Mouse (Mus musculus): ENCODE results near the gene Ackr4. TPM values are rescaled to one million over a fixed set of nuclear protein-coding genes. Genes with fewer than 3 reads are reported as not detected.
A peak's percentile ranks its signal among the peaks of the same experiment; 100 is the strongest.

Ackr4 gene
- polyA plus RNA-seq, 1 experiment from 2014 or later, result 0.23 TPM

DNA sequence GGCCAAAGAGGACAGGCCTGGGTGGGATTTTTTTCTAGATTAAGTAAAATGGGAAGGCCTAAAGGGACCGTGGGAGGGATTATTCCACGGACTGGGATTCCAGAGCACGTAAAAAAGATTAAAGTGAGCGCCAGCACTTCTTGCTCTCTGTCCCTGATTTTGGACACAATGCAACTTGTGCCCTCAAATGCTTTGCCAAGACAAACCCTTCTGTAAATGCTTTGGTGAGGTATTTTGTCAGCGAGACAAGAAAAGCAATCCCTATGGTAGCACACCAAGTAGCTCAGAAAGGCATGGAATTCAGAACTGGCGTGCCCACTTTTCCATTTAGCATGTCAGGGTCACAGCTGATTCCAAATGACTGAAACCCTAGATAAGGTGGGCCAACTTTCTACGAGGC lies 22.2 kb upstream of the Ackr4 start:
- ChIA-PET POLR2A (no interaction called here), CTCF (no interaction called here)
- TF ChIP-seq CTCF (IDR thresholded peaks at IDR 0.05), result no peak
- no peak for ATAC-seq
- in situ Hi-C loops (cut with MboI; ENCODE audit: low pct_unique_long_range_greater_than_20kb), result no loop called here
- DNase-seq (ENCODE audit: low read depth, low spot score), result no peak
- no peaks in the 10 kb centered on the region for H3K27me3 ChIP-seq

DNA sequence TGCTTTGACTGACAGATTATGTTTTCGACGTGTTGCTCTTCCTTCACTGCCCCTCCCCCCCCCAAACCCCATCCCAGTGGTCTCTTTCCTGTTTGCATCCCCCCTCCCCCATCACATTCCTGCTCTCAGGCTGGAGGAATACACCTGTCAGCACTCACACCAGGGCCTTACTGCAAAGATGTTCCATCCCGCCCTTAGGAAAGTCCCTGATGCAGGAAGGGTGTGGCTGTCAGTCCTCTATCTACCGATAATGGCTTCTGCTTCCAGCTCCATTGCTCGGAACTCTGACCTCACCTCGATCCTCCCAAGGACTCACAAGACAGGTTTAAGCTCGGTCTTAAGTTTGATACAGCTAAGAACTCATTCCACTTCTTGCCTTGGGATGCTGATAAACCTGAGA lies 19.9 kb upstream of the Ackr4 start:
- ATAC-seq (no peak), DNase-seq (ENCODE audit: low read depth, low spot score) (no peak)
- H3K27me3 ChIP-seq, result no peaks in the 10 kb centered on the region
- ChIA-PET POLR2A (no interaction called here), CTCF (interaction anchor here (0.9 kb wide), 1 partner anchor 151 kb away, joined by 3 read pairs; no protein-coding TSS in a partner anchor)
- in situ Hi-C loops (cut with MboI; ENCODE audit: low pct_unique_long_range_greater_than_20kb), result no loop called here
- TF ChIP-seq CTCF (IDR thresholded peaks at IDR 0.05), result no peak

DNA sequence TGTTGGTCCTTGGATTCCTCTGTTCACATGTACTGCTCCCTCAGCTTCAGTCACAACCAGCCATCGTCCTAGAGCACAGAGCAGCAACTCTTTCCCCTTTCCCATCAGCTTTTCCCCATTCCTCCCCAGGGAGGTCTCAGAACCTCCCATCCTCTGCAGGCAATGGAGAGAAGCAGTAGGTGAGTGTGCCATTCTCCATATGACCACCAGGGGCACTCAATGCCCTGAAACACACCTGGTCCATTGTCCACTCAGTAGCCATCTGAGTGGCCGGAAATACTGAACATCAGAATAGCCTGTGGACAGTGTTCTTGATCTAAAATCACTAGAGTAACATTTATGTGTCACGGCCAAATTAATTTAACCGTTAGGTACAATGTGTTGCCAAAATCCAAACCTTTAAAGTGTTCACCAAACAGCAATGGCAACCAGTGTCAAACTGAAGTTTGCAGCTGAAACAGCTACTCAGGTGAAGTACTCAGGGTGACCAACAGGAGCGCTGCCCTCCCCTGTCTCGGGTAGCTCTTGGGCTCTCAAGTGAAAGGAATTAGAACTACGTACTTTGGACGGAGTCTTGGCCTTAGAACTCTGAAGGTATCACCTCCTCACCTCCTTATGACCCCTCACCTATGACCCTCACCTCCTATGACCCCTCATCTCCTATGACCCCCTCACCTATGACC lies 17.7 kb upstream of the Ackr4 start:
- TF ChIP-seq CTCF (IDR thresholded peaks at IDR 0.05), result peak; percentile 71
- ChIA-PET POLR2A (no interaction called here), CTCF (interaction anchor here (0.7 to 1.9 kb wide), 3 partner anchors 8 to 115 kb away, joined by 3 to 5 read pairs (median 5); no protein-coding TSS in a partner anchor)
- no peaks in the 10 kb centered on the region for H3K27me3 ChIP-seq
- ATAC-seq (peak; percentile 49), DNase-seq (ENCODE audit: low read depth, low spot score) (no peak)
- in situ Hi-C loops (cut with MboI; ENCODE audit: low pct_unique_long_range_greater_than_20kb), result no loop called here

DNA sequence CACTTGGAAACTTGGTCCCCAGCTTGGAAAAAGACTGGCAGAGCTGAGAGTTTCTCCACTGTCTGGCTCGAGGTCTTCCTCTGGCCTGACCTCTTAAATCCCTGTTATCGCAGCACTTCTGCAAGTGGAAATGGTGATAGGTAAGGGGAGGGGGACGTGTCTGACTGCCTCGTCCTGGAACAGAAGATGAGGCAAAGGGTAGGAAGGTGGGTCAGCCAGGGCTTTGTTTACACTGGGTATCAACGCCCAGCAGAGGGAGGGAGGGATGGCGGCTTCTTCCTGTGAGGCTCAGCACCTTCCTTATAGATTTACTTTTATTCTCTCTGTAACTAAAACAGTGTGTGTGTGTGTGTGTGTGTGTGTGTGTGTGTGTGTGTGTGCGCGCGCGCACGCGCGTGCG lies 16.1 kb upstream of the Ackr4 start:
- ATAC-seq, result no peak
- CTCF ChIA-PET, result interaction anchor here (1.1 kb wide), 1 partner anchor 19 kb away, joined by 3 read pairs; no protein-coding TSS in a partner anchor

DNA sequence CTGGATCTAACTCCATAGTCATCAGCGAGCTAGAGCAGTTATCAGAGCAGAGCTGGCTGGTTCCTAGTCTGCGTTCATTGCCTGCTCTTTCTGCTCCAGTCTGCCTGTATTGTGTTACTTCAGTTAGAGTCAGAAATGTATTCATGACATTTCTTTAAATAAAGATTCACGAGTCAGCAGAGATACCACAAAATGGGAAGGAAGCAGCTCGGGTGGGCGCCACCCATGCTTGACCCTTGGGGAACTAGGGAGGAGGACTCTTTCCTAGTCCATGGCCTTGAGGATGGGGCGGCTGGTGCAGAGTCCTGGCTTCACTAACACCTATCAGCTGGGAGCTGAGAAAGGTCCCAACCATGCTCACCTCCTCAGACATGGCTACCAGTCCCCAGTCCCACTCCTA lies 13.6 kb upstream of the Ackr4 start:
- POLR2A ChIA-PET, result interaction anchor here (0.5 kb wide), 1 partner anchor 132 kb away, joined by 3 read pairs; no protein-coding TSS in a partner anchor
- CTCF ChIA-PET, result interaction anchor here (0.8 to 1.3 kb wide), 3 partner anchors 13 to 17 kb away, joined by 3 to 4 read pairs (median 3); partner anchors contain the start of gene Ackr4
- DNase-seq (ENCODE audit: low read depth, low spot score), result no peak
- in situ Hi-C loops (cut with MboI; ENCODE audit: low pct_unique_long_range_greater_than_20kb), result no loop called here
- TF ChIP-seq CTCF (IDR thresholded peaks at IDR 0.05), result no peak
- no peaks in the 10 kb centered on the region for H3K27me3 ChIP-seq
- no peak for ATAC-seq

More for the DNA sequence above, 16.1 kb upstream of the Ackr4 start:
- DNase-seq (ENCODE audit: low read depth, low spot score), result no peak
- in situ Hi-C loops (cut with MboI; ENCODE audit: low pct_unique_long_range_greater_than_20kb), result no loop called here
- TF ChIP-seq CTCF (IDR thresholded peaks at IDR 0.05), result no peak
- POLR2A ChIA-PET, result interaction anchor here (0.6 kb wide), 1 partner anchor 863 kb away, joined by 5 read pairs; no protein-coding TSS in a partner anchor
- no peaks in the 10 kb centered on the region for H3K27me3 ChIP-seq

DNA sequence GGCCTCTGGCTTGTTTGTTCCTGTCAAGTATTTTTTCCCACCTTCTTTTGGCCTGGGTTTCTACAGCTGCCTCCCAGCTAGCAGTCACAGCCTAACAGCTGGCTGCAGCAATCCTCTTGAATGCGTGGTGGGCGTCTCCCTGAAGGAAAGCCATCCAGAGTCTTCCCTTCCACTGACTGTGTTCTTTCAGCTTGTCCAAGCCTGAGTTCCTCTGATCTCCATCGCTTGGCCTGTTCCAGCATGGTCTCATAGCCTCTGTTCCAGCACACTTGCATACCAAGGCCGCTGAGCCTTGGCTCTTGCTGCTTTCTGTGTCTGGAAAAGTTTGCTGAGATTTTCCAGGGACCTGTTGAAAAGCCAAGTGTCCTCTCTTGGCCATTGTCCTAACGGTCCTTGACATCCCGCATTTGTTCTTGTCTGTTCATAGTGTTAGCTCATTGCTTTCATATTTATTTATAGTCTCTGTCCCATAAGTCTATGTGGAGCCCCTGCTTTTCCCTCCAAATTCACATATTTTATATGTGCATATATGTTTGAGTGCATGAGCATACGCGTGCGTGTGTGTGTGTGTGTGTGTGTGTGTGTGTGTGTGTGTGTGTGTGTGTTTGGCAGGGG lies 3.5 kb upstream of the Ackr4 start:
- H3K27me3 ChIP-seq, result no peaks in the 10 kb centered on the region
- ChIA-PET CTCF (interaction anchor here (1.0 to 2.0 kb wide), 2 partner anchors 14 to 54 kb away, joined by 5 to 6 read pairs; no protein-coding TSS in a partner anchor), POLR2A (interaction anchor here (1.0 kb wide), 1 partner anchor 41 kb away, joined by 6 read pairs; no protein-coding TSS in a partner anchor)
- TF ChIP-seq CTCF (IDR thresholded peaks at IDR 0.05), result no peak
- DNase-seq (ENCODE audit: low read depth, low spot score) (no peak), ATAC-seq (no peak)
- in situ Hi-C loops (cut with MboI; ENCODE audit: low pct_unique_long_range_greater_than_20kb), result no loop called here

DNA sequence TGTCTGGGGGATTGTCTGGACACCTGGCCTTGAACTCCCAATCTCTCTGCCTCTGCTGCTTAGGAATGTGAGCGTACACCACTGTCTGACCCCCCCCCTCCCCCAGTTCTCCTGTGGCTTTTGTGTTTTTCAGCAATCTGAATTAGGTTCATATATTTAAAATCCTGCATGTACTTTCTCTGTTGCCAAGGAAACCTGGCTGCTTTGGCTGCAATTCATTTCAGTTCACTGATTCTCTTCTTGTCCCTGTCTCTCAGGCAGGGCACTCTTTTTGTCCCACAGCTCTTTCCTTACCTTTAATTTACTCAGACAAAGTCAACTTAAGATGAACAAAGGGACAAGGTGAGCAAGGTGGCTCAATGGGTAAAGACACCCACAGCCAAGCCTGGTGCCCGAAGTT lies 1.4 kb upstream of the Ackr4 start:
- no peak for ATAC-seq
- in situ Hi-C loops (cut with MboI; ENCODE audit: low pct_unique_long_range_greater_than_20kb), result no loop called here
- DNase-seq (ENCODE audit: low read depth, low spot score), result no peak
- H3K27me3 ChIP-seq, result no peaks in the 10 kb centered on the region
- TF ChIP-seq CTCF (IDR thresholded peaks at IDR 0.05), result no peak
- POLR2A ChIA-PET, result no interaction called here
- CTCF ChIA-PET, result interaction anchor here (0.6 to 1.1 kb wide), 2 partner anchors 9 to 32 kb away, joined by 3 read pairs; no protein-coding TSS in a partner anchor

DNA sequence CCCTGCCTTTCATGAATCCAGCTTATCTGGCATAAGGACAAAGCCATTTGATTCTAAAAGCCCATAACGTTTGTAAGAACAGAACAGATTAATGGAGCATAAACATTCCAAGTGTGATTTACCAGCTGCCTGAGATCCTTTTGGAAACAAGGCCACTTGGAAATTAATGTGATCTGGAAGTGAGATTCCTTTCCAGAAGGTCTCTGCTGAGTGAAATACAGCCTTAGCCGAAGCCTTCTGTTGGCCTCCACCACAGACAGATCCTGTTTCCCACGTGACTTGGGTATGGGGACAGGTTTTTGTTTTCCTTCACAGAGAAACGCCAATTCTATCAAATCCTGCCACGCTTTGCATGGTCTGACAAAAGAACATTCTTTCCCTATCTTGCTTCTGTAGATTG lies 3.1 kb downstream of the Ackr4 start:
- in situ Hi-C loops (cut with MboI; ENCODE audit: low pct_unique_long_range_greater_than_20kb), result no loop called here
- TF ChIP-seq CTCF (IDR thresholded peaks at IDR 0.05), result no peak
- POLR2A ChIA-PET, result no interaction called here
- DNase-seq (ENCODE audit: low read depth, low spot score) (peak; percentile 19), ATAC-seq (no peak)
- CTCF ChIA-PET, result interaction anchor here (1.0 kb wide), 1 partner anchor 16 kb away, joined by 3 read pairs; no protein-coding TSS in a partner anchor
- H3K27me3 ChIP-seq, result no peaks in the 10 kb centered on the region

DNA sequence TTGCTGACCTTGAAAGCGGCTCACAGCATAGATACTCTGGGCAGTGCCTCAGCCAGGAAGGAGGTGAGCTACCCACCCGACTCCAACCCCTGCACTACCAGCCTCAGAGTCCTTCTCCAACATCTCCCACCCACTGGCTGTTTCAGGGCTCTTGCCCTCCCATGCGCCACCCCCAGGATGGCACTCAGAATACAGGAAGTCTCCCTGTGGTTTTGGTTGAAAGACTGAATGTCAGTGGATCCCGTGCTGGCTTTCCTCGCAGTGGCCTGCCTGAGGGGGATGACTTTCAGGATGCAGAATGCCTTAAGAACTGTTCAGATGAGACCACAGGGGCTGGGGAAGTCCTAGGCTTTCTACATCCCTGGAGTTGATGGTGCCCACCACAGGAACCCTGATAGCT lies 3.6 kb downstream of the Ackr4 start:
- no peak for DNase-seq (ENCODE audit: low read depth, low spot score)
- in situ Hi-C loops (cut with MboI; ENCODE audit: low pct_unique_long_range_greater_than_20kb), result no loop called here
- POLR2A ChIA-PET, result interaction anchor here (0.6 kb wide), 1 partner anchor 22 kb away, joined by 3 read pairs; no protein-coding TSS in a partner anchor
- no peak for TF ChIP-seq CTCF (IDR thresholded peaks at IDR 0.05)
- no peaks in the 10 kb centered on the region for H3K27me3 ChIP-seq
- no peak for ATAC-seq
- CTCF ChIA-PET, result interaction anchor here (1.0 to 1.1 kb wide), 2 partner anchors 17 to 30 kb away, joined by 3 read pairs; no protein-coding TSS in a partner anchor

DNA sequence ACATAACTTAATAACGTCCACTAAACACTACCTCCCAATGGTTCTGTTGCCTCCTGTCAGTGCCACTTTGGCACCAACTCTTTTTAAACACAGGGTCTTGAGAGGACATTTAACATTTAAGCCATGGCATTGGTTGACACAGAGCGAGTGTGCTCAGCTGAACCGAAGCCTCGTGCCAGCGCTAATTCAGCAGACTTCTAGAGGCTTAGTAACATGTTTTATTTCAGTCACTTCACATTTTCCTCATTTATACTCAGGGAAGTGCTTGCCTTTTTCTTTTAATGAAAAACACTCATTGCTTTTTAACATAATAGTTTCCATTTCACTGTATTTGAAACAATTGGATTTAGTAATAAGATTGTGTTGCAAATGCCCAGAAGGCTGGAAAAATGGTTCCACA lies 17.6 kb downstream of the Ackr4 start:
- no peak for DNase-seq (ENCODE audit: low read depth, low spot score)
- in situ Hi-C loops (cut with MboI; ENCODE audit: low pct_unique_long_range_greater_than_20kb), result no loop called here
- ChIA-PET POLR2A (no interaction called here), CTCF (interaction anchor here (1.6 kb wide), 1 partner anchor 23 kb away, joined by 3 read pairs; no protein-coding TSS in a partner anchor)
- no peak for ATAC-seq
- H3K27me3 ChIP-seq, result no peaks in the 10 kb centered on the region
- TF ChIP-seq CTCF (IDR thresholded peaks at IDR 0.05), result no peak

All from Patski (cell line).